Mouse (Mus musculus): ENCODE data around the gene Dtnb. TPM values are rescaled to one million over a fixed set of nuclear protein-coding genes. Genes with fewer than 3 reads are reported as not detected.
A peak's percentile ranks its signal among the peaks of the same experiment; 100 is the strongest.

Gene Dtnb
- total RNA-seq, 2 experiments from 2014 or later: 64.4 to 67.3 TPM

DNA sequence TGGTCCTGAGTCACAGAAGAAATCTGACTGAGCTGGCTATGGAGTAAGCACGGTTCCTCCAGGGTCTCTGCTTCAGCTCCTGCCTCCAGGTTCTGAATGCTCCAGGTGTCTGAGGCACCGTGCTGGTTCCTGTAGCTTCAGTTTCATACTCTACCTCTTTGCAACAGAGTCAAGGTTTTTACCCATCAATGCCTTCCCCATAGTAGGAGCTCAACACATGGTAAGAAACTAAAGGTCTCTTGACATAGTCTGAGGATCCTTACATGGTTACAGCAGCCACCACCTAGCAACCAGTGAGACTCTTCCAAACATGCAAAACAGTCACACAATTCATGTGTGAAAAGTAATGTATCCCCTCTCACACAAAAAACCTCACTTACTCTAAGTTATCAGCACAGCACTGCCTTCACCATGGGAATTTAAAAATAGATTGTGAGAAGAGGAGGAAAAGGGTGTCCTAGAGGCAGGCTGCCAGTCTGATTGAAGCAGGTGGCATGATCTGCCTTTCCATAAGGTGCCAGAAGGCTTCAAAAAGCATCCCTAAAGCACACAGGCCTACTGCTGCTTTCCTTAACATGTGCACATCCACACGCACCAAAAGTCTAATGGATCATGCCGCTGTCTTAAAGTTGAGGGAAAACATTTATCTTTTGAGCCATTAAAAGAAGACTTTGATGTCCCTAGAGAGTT is 1.3 kb upstream of the Dtnb start:
- DNase-seq: no peak
- intact Hi-C loops (cut with DNase I): no loop called here

DNA sequence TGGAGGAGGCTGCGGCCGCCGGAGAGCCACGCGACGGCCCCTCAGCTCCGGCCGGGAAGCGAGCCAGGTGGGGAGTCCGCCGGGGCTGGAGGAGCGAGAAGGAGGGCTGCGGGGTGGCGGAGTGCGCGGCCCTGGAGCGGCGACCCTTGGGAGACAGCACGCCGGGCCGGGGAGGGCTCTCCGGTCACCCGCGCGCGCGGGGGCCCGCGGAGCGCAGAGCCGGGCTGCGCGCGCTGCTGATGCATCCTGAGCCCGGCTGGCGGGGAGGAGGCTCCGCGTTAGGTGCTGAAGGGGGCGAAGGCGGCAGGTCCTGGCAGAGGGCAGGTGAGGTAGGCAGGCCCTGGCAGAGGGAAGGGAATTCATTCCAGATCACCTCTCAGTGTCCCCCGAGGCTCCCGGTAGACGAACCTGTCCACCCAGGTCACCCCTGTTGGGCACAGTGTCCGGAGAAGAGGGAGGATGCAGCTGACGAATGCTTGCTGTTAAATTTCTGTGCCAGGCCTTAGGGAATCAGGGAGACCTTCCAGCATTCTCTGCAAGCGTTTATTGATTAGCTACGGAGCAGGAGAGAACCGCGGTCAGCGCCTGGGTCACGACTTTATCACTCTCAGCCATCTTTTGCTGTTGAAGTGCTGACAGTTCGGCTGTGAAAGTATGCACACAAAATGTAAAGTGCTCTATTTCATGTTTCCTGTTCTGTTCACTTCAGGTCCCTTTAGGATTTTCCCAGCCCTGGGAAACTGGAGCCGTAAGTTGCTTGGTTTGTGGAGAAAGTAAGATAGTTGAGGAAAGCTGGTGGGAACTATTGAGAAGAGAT is 608 bp downstream of the Dtnb start:
- DNase-seq: peak; percentile 63
- intact Hi-C loops (cut with DNase I): no loop called here

DNA sequence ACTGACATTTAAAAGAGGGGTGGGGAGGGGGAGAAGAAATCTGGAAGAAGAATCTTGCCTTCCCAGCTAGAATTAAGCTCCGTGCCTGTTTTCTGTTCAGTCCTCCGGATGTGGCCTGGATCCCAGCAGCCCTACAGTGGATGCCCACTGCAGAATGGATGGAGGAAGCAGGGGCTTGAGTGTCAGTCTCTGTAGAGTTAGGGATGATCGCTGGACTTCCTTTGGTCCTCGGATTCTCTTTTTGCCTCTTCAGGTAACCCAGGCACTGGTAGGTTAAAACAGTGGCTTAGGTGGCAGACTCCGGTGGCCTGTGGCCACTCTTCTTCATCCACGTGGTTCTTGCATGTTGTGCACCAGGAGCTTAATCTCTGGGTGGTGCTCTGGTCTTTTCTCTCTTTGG is 1.2 kb downstream of the Dtnb start:
- intact Hi-C loops (cut with DNase I): no loop called here
- no peak for DNase-seq

DNA sequence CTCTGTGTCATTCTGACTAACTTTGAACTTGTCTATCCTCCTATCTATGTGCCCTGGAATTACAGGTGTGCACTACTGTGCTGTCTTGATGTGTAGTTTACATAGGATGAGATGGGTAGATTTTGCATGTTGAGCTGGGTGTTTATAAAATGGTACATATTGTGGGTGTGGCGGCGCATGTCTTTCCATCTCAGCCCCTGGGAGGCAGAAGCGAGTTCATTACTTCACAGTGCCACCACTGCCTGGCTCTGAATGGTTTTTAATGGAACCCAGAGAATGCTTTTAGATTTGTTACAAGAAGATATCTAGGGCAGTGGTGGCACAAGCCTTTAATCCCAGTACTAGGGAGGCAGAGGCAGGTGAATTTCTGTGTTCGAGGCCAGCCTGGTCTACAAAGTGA is 2.5 kb downstream of the Dtnb start:
- intact Hi-C loops (cut with DNase I): no loop called here
- no peak for DNase-seq

DNA sequence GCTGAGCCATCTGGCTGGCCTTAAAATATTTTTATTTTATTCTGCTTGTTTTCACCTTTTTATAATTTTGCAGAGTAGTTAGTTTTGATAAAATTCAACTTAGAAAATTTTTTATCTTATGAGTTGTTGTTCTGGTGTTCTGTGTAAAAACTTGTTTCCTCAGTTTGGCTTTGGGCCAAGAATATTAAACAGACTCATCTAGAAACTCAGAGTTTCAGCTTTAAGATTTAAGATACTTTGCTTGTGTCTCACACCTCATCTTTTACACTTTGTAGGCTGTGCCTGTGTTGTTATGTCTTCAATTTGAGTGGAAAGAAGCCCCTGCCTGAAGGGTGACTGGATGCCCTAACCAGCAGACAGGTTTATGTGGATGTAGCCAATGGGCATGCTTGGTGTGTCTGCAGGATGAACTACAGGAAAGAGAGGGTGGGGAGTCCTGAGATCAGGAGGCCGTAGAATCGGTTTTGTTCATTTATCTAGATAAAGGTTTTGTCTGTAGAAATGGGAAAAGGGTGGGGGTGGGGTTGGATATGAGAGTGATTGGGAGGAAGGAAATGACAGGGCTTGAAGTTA is 7.9 kb downstream of the Dtnb start:
- intact Hi-C loops (cut with DNase I): loop anchor here (5.0 kb wide), 1 partner anchor 197 kb away; no protein-coding TSS in a partner anchor
- no peak for DNase-seq

DNA sequence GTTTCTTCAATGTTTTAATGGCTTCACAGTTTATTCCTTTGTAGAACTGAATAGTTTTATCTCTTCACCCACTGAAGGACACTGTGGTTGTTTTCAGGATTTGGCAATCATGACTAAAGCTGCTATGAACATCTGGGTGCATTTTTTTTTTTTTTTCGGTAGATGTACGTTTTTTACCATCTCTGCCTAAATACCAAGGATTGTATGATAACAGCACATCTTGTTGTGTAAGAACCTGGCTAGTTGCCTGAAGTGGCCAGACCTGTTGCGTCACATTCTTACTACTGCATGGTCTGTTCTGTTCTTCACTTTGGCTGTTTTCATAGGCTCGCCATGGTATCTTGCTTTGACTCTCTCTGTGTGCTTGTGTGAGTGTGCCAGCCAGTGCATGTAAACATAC is 10.4 kb downstream of the Dtnb start:
- DNase-seq: no peak
- intact Hi-C loops (cut with DNase I): loop anchor here (5.0 kb wide), 1 partner anchor 195 kb away; no protein-coding TSS in a partner anchor

DNA sequence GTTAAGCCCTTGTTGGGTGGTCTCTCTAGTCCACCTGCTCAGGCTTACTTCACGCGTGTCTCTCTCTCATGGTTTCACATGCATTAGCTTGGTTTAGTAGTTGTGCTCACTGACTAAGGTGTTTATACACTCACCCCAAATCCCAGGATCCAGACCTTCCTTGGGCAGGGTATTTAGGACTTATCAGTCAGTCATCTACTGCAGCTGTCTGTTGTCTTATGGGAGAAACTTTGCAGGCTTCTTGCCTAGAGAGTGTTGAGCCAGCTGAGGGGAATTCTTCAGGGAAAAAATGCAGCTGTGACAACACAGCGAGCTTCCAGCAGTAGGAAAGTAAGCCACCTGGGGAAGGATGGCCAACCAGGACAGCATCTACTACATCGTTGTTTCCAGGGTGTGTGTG is 13.3 kb downstream of the Dtnb start:
- intact Hi-C loops (cut with DNase I): no loop called here

DNA sequence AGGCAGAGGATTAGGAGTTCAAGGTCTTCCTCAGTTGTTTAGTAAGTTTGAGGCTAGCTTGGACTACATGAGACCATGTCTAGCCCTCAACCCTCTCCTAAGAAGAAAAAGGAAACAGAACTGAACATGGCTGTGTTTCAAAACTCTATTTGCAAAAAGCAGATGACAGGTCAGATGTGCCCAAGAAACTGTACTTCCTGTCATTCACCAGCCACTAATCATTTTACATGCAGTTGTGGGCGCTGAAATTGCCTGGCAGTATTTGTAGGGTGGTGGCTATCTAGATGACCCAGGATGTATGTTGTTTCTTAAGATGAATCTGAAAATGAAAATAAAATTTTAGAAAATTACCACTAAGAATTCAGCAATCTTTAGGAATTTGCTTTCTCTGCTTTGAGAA is 14.8 kb downstream of the Dtnb start:
- intact Hi-C loops (cut with DNase I): no loop called here

More for the DNA sequence above, 13.3 kb downstream of the Dtnb start:
- DNase-seq: no peak

DNA sequence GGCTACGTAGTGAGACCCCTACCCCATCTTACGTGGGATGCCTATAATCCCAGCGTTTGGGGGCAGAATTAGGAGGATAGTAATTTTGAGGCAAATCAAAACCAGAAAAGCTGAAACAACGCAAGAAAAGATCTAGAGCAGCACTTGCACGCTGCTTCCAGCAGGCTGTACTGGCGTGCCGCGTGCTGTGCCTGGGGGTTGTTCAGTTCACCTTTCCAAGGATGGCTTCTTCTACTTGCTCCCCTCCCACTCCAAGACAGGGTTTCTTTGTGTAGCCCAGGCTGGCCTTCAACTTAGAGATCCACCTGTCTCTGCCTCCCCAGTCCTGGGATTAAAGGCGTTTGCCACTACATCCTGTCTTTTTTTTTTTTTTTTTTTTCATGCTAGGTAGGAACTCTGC is 17.9 kb downstream of the Dtnb start:
- intact Hi-C loops (cut with DNase I): no loop called here
- no peak for DNase-seq

More for the DNA sequence above, 14.8 kb downstream of the Dtnb start:
- no peak for DNase-seq

DNA sequence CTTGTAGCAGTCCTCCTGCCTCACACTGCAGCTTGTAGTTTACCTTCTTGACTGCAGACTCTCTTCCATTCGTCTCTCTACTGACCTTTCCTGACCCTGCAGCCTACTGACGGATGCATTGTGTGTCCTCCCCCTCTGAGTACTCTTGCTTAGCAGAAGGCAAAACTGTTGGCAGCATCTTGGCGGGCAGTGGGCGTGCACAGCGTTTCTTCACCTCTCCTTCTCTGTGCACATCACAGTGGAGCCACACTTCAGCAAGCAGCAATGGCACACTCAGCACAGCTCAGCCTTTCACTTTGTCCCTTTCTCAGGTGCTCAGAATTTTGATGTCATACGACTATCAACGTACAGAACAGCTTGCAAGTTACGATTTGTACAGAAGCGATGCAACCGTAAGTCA is 19.4 kb downstream of the Dtnb start:
- intact Hi-C loops (cut with DNase I): no loop called here
- no peak for DNase-seq

DNA sequence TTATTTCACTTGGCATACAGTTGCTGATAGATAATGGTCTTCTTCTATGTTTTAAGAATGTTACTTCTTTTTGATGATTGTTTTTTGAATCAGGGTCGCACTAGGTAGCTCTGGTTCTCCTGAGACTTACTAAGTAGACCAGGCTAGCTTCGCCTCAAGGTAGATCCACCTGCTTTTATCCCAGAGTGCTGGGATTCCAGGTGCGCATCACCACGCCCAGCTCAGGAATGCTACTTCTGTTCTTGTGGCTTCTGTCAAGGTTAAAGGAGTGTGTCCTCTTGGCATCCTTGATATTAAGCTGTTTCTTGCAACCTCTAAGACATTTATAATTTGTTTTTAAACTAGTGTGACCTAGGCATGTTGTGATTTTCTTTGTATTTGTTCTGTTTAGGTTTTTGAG is 30.6 kb downstream of the Dtnb start:
- intact Hi-C loops (cut with DNase I): no loop called here
- DNase-seq: no peak

DNA sequence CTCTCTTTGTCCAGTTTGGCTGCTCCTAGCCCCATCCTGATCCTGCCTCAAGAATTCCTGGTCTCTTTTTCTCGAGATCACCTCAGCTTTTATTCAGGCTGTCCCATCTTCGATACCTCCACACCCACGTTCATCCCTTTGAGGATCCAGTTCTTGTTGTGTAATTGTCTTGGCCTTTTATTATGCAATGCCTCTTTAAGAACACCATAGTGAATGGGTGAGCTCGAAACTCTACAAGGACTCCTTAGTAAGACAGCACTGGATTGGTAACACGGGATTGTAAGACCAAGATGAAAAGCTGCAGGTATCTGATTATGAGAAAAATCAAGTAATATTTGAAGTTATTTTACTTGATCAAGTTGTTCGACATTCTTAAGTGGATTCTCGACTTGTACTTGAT is 34.0 kb downstream of the Dtnb start:
- no peak for DNase-seq
- intact Hi-C loops (cut with DNase I): no loop called here

DNA sequence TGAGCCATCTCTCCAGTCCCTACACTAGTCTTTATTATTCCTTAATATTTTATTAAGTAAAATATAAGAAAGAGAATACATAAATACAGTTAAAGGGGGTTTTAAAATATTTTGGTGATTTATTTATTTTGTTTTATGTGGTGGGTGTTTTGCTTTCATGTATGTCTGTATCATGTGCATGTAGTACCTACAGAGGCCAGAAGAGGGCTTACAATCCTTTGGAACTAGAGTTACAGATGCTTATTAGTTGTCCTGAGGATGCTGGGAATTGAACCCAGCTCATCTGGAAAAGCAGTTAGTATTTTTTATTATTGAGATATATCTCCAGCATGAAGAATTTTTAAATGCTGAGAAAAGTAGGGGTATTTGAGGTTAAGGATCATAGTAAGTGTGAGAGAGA is 37.6 kb downstream of the Dtnb start:
- intact Hi-C loops (cut with DNase I): no loop called here
- DNase-seq: no peak

DNA sequence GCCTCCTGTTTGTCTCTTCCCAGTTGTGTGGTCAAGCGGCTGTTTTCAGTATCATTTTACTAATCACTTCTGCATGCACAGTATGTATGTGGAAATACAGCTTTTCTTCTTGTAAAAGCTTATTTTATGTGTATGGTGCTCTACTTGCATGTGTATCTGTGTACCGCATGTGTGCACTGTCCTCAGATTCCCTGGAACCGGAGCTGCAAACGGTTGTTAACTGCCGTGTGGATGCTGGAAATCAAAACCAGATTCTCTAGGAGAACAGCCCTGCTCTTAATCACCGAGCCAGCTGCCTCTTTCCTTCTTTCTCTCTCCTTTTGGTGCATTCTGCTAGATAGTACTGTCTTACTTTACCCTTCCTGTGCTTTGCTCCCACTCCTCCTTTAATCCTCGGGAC is 39.7 kb downstream of the Dtnb start:
- no peak for DNase-seq

DNA sequence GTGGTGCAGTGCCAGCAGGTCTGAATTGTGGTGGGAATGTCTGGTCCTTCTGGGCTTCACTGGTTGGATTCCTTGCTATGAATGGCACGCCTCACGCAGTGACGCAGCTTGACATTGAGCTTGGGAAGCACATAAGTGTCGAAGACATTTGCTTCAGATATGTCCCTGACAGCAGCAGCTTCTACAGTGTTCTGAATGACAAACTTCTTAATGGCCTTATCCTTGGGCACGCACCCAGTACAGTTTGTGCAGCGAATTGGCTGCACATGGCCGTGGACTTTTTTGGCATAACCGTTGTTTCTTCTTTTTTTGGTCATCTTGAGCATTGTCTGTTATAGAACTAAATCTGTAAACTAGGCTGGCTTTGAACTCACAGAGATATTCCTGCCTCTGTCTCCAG is 42.9 kb downstream of the Dtnb start:
- intact Hi-C loops (cut with DNase I): no loop called here
- no peak for DNase-seq

More for the DNA sequence above, 39.7 kb downstream of the Dtnb start:
- intact Hi-C loops (cut with DNase I): no loop called here

DNA sequence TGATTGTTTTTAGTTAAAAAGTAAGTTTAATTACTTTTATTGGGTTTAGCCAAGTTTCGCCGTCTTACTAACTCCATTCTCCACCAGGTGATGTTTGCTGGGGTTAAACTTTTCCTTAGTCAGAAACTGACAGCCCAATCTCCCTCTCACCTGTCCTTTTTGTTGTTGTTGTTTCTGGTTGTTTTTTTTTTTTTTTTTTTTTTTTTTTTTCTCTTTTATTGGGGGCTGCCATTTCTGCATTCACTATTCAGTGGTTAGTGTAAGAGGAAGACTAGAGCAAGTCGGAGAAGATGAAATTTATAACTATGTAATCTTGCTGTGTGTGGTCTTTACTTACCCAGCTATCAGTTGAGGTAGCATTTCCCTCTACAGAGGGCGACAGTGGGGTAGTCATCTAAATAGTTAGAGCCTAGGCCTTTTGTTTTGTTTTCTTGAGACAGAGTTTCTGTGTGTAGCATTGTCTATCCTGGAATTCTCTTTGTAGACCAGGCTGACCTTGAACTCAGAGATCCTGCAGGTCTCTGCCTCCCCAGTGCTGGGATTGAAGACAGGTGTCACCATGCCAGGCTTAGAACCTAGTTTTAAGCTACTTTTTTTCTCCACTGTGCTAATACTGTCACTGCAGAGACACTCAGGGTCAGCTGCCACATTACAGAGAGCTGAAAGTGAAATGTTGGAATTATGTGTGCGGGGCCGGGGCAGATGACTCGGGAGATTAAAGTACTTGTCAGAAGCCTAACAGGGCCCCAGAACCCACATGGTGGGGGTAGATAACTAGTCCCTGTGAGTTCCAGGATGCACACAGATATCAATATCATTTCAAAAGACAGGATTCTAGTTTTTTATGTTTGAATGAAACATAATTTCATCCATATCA is 46.2 kb downstream of the Dtnb start:
- no peak for DNase-seq
- intact Hi-C loops (cut with DNase I): no loop called here

DNA sequence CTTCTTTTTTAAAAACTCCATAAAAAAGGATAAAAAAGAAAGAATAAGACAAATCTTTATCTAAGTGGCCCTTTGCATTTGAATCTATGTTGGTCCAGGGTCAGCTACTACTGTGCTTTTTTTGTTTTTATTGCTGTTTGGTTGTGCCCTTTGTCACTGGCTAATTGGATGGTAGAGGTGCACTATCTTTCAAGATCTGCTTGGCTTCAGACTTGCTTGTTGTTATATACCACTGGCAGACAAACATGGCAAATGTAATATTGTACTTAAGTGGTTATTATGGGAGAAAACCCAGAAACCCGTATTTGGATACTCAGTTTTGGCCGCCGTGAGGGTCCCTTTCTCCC is 46.8 kb downstream of the Dtnb start:
- intact Hi-C loops (cut with DNase I): no loop called here
- DNase-seq: no peak

DNA sequence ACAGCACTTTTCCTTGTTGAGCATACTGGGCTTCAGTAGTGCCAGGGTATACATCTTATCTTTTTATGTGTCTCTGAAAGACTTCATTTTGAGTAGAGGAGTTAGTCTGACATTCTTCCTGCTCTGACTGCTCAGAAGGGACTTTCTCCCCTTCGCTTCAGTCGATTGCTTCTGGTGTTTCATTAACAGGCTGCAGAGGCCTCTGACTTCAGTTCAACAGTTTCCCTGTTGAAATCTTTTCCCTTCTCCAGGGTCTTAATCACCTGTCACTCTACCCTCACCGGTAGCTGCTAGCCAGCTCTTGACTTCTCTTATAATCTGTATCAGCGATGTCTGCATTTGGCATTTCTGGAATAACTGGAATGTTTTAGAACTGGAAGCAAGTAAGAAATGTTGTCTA is 54.7 kb downstream of the Dtnb start:
- no peak for DNase-seq
- intact Hi-C loops (cut with DNase I): no loop called here

DNA sequence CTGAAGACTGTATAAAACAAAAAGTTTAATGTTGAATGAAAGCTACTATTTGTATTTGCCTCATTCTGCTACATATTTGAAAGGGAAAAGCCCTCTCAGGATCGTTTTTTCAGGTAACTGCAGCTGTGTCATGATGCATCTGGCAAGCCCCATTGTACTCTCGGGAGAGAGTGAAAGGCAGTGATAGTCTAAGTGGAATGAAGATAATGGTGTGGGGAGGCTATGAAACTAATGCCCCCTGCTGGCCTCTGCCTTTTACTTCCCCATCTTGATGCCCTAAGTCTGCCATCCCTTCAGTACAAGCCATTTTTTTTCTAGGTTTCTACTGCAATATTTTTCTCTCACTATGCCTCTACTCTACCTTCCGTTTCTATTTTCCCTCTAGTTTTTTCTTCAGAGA is 69.8 kb downstream of the Dtnb start:
- DNase-seq: no peak
- intact Hi-C loops (cut with DNase I): no loop called here

DNA sequence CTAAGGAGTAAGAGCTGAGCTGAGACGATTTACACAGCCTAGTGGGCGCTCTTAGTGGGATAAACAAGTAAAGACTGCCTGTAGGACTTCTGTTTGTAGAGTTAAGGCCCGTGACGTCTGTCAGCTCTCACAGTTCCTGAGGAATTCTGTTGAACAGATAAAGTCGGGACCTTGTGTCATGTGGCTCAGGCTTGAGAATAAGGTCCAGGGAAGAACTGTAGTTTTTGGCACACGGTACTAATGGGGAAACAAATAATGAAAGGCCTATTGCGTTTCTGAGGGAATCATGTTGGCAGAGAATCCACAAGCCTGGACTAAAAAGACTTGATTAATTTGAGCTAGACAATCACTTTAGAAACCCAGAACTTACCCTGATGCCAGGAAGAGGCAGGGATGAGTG is 84.6 kb downstream of the Dtnb start:
- intact Hi-C loops (cut with DNase I): no loop called here
- DNase-seq: no peak

DNA sequence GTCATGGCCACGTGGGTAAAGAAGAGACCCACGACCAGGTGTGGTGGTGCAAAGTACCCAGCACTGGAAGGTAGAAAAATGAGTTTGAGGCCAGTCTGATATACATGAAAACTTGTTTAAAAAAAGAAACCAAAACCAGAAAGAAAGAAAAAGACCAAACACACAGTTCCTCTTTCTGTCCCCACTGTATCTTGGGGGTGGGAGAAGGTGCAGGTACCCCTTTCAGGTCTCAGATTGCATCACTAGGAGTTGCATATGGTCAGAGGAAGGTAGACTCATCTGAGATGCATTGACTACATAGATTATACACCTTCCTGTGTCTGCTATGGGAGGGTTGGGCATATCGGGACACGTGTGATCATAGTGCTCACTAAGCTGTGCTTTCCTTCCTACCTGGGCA is 85.1 kb downstream of the Dtnb start:
- intact Hi-C loops (cut with DNase I): no loop called here
- DNase-seq: no peak
